Mouse (Mus musculus) megakaryocyte, embryonic 14.5 days (primary cell): ENCODE measurements around the gene Klrg1.

ENCODE experiments used
- FLI1 ChIP-seq: IDR thresholded peaks from 2 replicates; pipeline ENCODE4 v1.6.1; 2012; ENCODE audit warnings: low read length, inconsistent platforms, mixed read lengths
- GATA1 ChIP-seq: IDR thresholded peaks from 3 replicates; pipeline ENCODE4 v1.6.1; 2012; ENCODE audit warnings: mixed read lengths, low read length, inconsistent platforms, borderline replicate concordance

DNA sequence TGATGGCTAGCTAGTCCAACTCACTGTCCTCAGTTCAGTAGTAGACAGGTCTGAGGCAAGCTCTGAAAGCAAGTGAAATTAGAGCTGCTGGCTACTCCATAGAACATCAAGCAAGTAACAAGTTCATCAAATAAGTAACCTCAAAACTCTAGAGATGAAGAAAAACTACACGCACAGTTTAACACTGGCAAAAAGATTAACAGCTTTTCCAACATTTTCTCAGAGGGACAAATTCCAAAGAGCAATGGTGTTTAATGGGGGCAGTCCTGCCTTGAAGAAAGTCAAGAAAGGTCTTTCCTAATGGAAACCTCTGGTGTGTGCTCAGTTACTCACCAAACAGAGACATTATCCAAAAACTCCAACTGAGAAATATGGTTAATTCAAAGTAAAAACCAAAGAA is 36.0 kb upstream of the Klrg1 start:
- no peak for TF ChIP-seq GATA1
- TF ChIP-seq FLI1: no peak
